Mouse (Mus musculus) liver, adult 2 months (tissue): ENCODE data around the gene Hras. TPM values are rescaled to one million over a fixed set of nuclear protein-coding genes. Genes with fewer than 3 reads are reported as not detected.
A peak's percentile ranks its signal among the peaks of the same experiment; 100 is the strongest.

Experiments used
- DNase-seq: peaks from one replicate; pipeline ENCODE4 v3.0.0-alpha.2; 2011; ENCODE audit warnings: low read depth, low spot score; ENCODE audit errors: extremely low read depth
- H3K27ac ChIP-seq: fragments of 200-500 bp; replicated peaks from 2 replicates; pipeline ENCODE4 v1.5.1; 2012; ENCODE audit warnings: low read depth, mild to moderate bottlenecking, control low read depth, inconsistent platforms, low read length; ENCODE audit not compliant: insufficient read depth
- H3K27me3 ChIP-seq: fragments of 200-500 bp; 2 replicates; pipeline ENCODE4 v1.6.1; 2012; ENCODE audit warnings: mild to moderate bottlenecking, moderate library complexity, low read length, inconsistent platforms; ENCODE audit not compliant: control insufficient read depth, insufficient read depth
- H3K36me3 ChIP-seq: fragments of 200-500 bp; 2 replicates; pipeline ENCODE4 v1.6.1; 2012; ENCODE audit warnings: low read length, inconsistent platforms; ENCODE audit not compliant: control insufficient read depth, insufficient read depth
- H3K4me1 ChIP-seq: fragments of 200-500 bp; 2 replicates; pipeline ENCODE4 v1.6.1; 2011; ENCODE audit warnings: low read length; ENCODE audit not compliant: control insufficient read depth, insufficient read depth
- H3K4me3 ChIP-seq: fragments of 200-500 bp; 2 replicates; pipeline ENCODE4 v1.5.1; 2011; ENCODE audit warnings: low read depth, mild to moderate bottlenecking, control low read depth, low read length, moderate library complexity; ENCODE audit not compliant: insufficient read depth
- H3K79me2 ChIP-seq: fragments of 200-500 bp; 2 replicates; pipeline ENCODE4 v1.6.1; 2012; ENCODE audit warnings: inconsistent platforms, mild to moderate bottlenecking, low read length, moderate library complexity; ENCODE audit not compliant: control insufficient read depth, insufficient read depth
- H3K9ac ChIP-seq: fragments of 200-500 bp; 2 replicates; pipeline ENCODE4 v1.6.1; 2012; ENCODE audit warnings: low read depth, mild to moderate bottlenecking, control low read depth, inconsistent platforms, low read length
- CTCF ChIP-seq: fragments of 200-500 bp; IDR thresholded peaks from 2 replicates; pipeline ENCODE4 v1.5.1; 2011; ENCODE audit warnings: low read depth, low read length, control low read depth
- POLR2A ChIP-seq: fragments of 200-500 bp; IDR thresholded peaks from 2 replicates; pipeline ENCODE4 v1.6.1; 2011; ENCODE audit warnings: low read length, control low read depth; ENCODE audit not compliant: insufficient read depth; ENCODE audit errors: extremely low read depth
- WGBS: fragments of 180-500 bp; shearing (Covaris S2); methylation state at CpG from one replicate; pipeline ENCODE4 v1.1.7; 2018; 5-methylcytosine and 5-hydroxymethylcytosine counted together
- polyA plus RNA-seq: library from polyadenylated mRNA; depleted of rRNA; stranded (reverse); fragments of >200 nt; gene quantifications from 2 replicates; pipeline ENCODE4 v1.2.3, GENCODE M21; 2012
- total RNA-seq: library from RNA; depleted of rRNA; stranded (reverse); fragments of >200 nt; gene quantifications from 2 replicates; pipeline ENCODE4 v1.2.3, GENCODE M21; 2014

Hras gene
- total and polyA plus RNA-seq, 2 experiments = 37.6 to 50.4 TPM

GRCm38 (mm10) chr7:141192776-141193347, 943 bp downstream of the Hras start:
- no peaks in the 10 kb centered on the region for H3K27me3 ChIP-seq
- 28% methylated on average over 12 of the region's 12 CpGs for WGBS
- no peak for DNase-seq
- peaks cover 9% of the 10 kb centered on the region; the same call in 1 of the 2 replicates for H3K4me1 ChIP-seq
- peaks cover 10% of the 10 kb centered on the region for H3K36me3 ChIP-seq
- peak overlapping the region; percentile 86 for H3K27ac ChIP-seq
- TF ChIP-seq CTCF (no peak), POLR2A (no peak)
- no peaks in the 10 kb centered on the region for H3K79me2 ChIP-seq
- peak overlapping the region; percentile 86 for H3K4me3 ChIP-seq
- H3K9ac ChIP-seq = peak overlapping the region; percentile 86

GRCm38 (mm10) chr7:141191796-141192685, 1.8 kb downstream of the Hras start:
- no peak for DNase-seq
- Histone ChIP-seq H3K27ac (no peak overlapping the region), H3K4me1 (peaks cover 9% of the 10 kb centered on the region; the same call in 1 of the 2 replicates), H3K36me3 (peaks cover 10% of the 10 kb centered on the region), H3K79me2 (no peaks in the 10 kb centered on the region), H3K27me3 (no peaks in the 10 kb centered on the region), H3K9ac (no peak overlapping the region), H3K4me3 (no peak overlapping the region)
- TF ChIP-seq CTCF (no peak), POLR2A (no peak)
- WGBS = 91% methylated on average over 24 of the region's 24 CpGs

DNA sequence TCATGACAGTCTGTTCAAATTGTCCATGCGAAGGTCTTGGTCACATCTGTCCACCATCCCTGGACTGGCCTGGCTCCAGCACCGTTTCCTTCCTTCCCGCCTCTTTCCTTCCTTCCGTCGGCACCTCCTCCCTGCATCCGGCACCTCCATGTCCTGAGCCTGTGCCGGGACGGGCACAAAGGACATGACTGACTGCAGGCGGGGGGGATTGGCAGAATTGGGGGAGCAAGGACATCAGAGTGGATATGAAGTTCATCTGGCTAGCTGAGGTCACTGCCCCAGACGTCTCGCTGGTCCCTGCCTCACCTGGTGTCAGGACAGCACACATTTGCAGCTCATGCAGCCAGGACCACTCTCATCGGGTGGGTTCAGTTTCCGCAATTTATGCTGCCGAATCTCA, 2.8 kb downstream of the Hras start:
- no peak for TF ChIP-seq CTCF
- no peak for DNase-seq

DNA sequence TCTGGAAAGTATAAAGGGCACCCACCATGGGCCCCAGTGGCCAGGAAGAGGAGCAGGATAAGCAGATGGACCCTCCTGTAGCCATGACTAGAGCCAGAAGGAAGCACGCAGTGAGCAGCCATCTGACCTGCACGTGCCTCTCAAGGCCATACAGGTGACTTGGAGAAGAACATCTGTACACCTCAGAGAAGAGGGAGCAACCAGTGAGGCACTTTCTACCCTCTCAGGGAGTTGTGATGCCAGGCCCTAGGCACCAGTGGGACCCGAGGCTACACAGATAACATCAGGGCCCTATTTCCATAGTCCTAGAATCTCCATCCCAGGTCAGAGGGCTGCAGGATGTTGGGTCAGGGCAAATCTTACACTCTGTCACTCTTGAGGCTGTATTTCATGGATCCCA, 3.6 kb downstream of the Hras start:
- no peaks in the 10 kb centered on the region for H3K79me2 ChIP-seq
- 91% methylated on average over 3 of the region's 3 CpGs for WGBS
- no peak overlapping the region for H3K27ac ChIP-seq
- no peak overlapping the region for H3K9ac ChIP-seq
- no peaks in the 10 kb centered on the region for H3K27me3 ChIP-seq
- H3K4me1 ChIP-seq = peaks cover 9% of the 10 kb centered on the region; the same call in 1 of the 2 replicates
- TF ChIP-seq CTCF (no peak), POLR2A (no peak)
- no peak for DNase-seq
- peaks cover 10% of the 10 kb centered on the region for H3K36me3 ChIP-seq
- no peak overlapping the region for H3K4me3 ChIP-seq

More for the DNA sequence above, 2.8 kb downstream of the Hras start:
- no peaks in the 10 kb centered on the region for H3K27me3 ChIP-seq
- H3K4me3 ChIP-seq = no peak overlapping the region
- WGBS = 85% methylated on average over 14 of the region's 14 CpGs
- H3K9ac ChIP-seq = no peak overlapping the region
- peaks cover 10% of the 10 kb centered on the region for H3K36me3 ChIP-seq
- no peaks in the 10 kb centered on the region for H3K79me2 ChIP-seq
- peaks cover 9% of the 10 kb centered on the region; the same call in 1 of the 2 replicates for H3K4me1 ChIP-seq
- no peak overlapping the region; the same call in 1 of the 2 replicates for H3K27ac ChIP-seq

DNA sequence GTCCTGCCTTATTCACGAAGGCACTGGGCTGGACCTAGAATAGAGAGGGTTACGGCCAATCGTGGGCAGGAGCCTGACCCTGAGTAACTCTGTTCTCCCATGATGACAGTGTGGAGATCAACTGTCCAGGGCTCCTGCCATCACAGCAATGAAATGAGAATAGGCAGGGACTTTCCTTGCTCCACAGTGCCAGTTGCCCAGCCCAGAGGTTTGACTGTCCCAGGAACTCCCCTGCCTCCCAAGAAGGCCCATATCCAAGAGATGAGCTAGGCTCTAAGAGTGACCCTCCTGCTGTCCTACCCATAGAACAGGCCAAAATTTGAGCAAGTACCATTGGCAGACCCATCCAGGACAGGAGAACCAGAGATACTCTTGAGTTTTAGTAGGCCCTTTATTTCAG, 5.1 kb downstream of the Hras start:
- no peak overlapping the region for H3K27ac ChIP-seq
- TF ChIP-seq POLR2A (no peak), CTCF (no peak)
- no peak overlapping the region for H3K4me3 ChIP-seq
- no peak overlapping the region for H3K9ac ChIP-seq
- H3K27me3 ChIP-seq = no peaks in the 10 kb centered on the region
- H3K4me1 ChIP-seq = peaks cover 5% of the 10 kb centered on the region; the same call in 1 of the 2 replicates
- peaks cover 10% of the 10 kb centered on the region for H3K36me3 ChIP-seq
- WGBS = 94% methylated on average over 3 of the region's 3 CpGs
- DNase-seq = no peak
- H3K79me2 ChIP-seq = no peaks in the 10 kb centered on the region
